In the genomic region with DNA sequence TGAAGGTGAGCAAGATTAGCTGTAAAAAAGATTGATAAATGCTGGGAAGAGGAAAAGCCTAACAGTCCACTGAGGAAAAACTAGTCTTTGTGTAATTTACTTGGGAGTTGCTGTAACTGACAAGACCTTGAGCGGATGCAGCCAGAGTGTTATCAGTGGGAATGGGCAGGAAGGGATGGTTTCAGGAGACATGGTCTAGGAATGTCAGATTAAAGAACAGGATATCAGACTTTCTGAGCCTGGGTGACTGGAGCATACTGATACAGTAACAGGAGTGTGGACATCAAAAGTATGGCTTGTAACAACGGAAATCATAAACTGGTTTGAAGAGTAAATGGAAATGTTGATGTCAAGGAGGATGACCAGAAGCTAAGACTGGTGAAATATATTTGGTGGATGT, we compare ENCODE assay signal across 28 mouse cellular contexts. TPM values are rescaled to one million over a fixed set of nuclear protein-coding genes. Genes with fewer than 3 reads are reported as not detected.
DNase-seq lines count a peak whose midpoint lies in the region; ATAC-seq and TF ChIP-seq lines count a peak whose summit lies in the region.
"Had no signal": no experiment of that assay in that cellular context is flagged by ENCODE, and none has a peak within 500 bp of the region (broad histone marks: within the 10 kb centered on the region; RNA-seq: fewer than 3 reads in every experiment).

No protein-coding gene starts in this region.

- H3K9me3 ChIP-seq in heart, embryonic 11.5 days (replicated peaks; ENCODE audit: control insufficient read depth, low read length), result no peaks in the 10 kb centered on the region
- no peaks in the 10 kb centered on the region for H3K9me3 ChIP-seq in heart, embryonic 10.5 days
- no peaks in the 10 kb centered on the region for H3K9me3 ChIP-seq in heart, embryonic 13.5 days
- no peaks in the 10 kb centered on the region for H3K9me3 ChIP-seq in kidney, embryonic 15.5 days (replicated peaks)
- H3K9me3 ChIP-seq: embryonic facial prominence, embryonic 13.5 days; embryonic facial prominence, embryonic 15.5 days; forebrain, embryonic 10.5 days; forebrain, embryonic 12.5 days; G1E had no signal

- H3K4me1 ChIP-seq in heart, embryonic 11.5 days (ENCODE audit: control insufficient read depth, insufficient read depth, low read length), result no peaks in the 10 kb centered on the region; the same call in 1 of the 2 replicates
- peaks cover 20% of the 10 kb centered on the region for H3K4me1 ChIP-seq in heart, embryonic 10.5 days
- H3K4me1 ChIP-seq in heart, embryonic 13.5 days, result peaks cover 11% of the 10 kb centered on the region
- no peaks in the 10 kb centered on the region for H3K4me1 ChIP-seq in kidney, adult 2 months (ENCODE audit: control insufficient read depth, insufficient read depth, low read length)
- H3K4me1 ChIP-seq in kidney, embryonic 15.5 days, result no peaks in the 10 kb centered on the region
- H3K4me1 ChIP-seq: embryonic facial prominence, embryonic 13.5 days; embryonic facial prominence, embryonic 15.5 days; forebrain, embryonic 10.5 days; forebrain, embryonic 12.5 days had no signal

- no peak overlapping the region for H3K4me2 ChIP-seq in heart, embryonic 11.5 days
- no peak overlapping the region for H3K4me2 ChIP-seq in heart, embryonic 13.5 days
- no peak overlapping the region for H3K4me2 ChIP-seq in kidney, embryonic 15.5 days
- H3K4me2 ChIP-seq: embryonic facial prominence, embryonic 13.5 days; embryonic facial prominence, embryonic 15.5 days; forebrain, embryonic 12.5 days had no signal

- H3K4me3 ChIP-seq in heart, embryonic 11.5 days (ENCODE audit: low read depth, low read length), result no peak overlapping the region
- no peak overlapping the region for H3K4me3 ChIP-seq in heart, embryonic 10.5 days
- H3K4me3 ChIP-seq in heart, embryonic 13.5 days, result no peak overlapping the region
- no peak overlapping the region for H3K4me3 ChIP-seq in kidney, adult 2 months (ENCODE audit: insufficient read depth, low read depth, low read length)
- H3K4me3 ChIP-seq in kidney, embryonic 15.5 days (replicated peaks), result no peak overlapping the region
- H3K4me3 ChIP-seq: embryonic facial prominence, embryonic 13.5 days; embryonic facial prominence, embryonic 15.5 days; erythroblast, embryonic 14.5 days; forebrain, embryonic 10.5 days; forebrain, embryonic 12.5 days had no signal

- 35% methylated on average over 2 of the region's 2 CpGs for WGBS in heart, embryonic 11.5 days (ENCODE audit: insufficient replicate concordance)
- 23% methylated on average over 2 of the region's 2 CpGs for WGBS in heart, embryonic 10.5 days
- WGBS in heart, embryonic 13.5 days, result 34% methylated on average over 2 of the region's 2 CpGs
- WGBS in kidney, adult 2 months, result 67% methylated on average over 2 of the region's 2 CpGs
- WGBS in kidney, embryonic 15.5 days, result 69% methylated on average over 2 of the region's 2 CpGs

- ATAC-seq in heart, embryonic 11.5 days (replicated peaks; ENCODE audit: insufficient number of reproducible peaks, low FRiP score, low TSS enrichment), result peak; percentile 71
- no peak for ATAC-seq in heart, embryonic 13.5 days (ENCODE audit: extremely low read depth, insufficient number of reproducible peaks, low FRiP score, low TSS enrichment)
- no peak for ATAC-seq in kidney, embryonic 15.5 days (replicated peaks; ENCODE audit: low FRiP score)
- ATAC-seq: activated CD4-positive, CD25-positive, alpha-beta regulatory T cell, adult 4 months; CD4-positive, CD25-positive, alpha-beta regulatory T cell, adult 4 months; forebrain, embryonic 14.5 days; Patski had no signal

- H3K9ac ChIP-seq in heart, embryonic 11.5 days (ENCODE audit: low read depth, low read length), result no peak overlapping the region
- no peak overlapping the region for H3K9ac ChIP-seq in heart, embryonic 13.5 days
- H3K9ac ChIP-seq in kidney, embryonic 15.5 days, result no peak overlapping the region
- H3K9ac ChIP-seq: embryonic facial prominence, embryonic 13.5 days; embryonic facial prominence, embryonic 15.5 days; forebrain, embryonic 12.5 days had no signal

- TF ChIP-seq POLR2A in kidney, adult 2 months (IDR thresholded peaks at IDR 0.05; ENCODE audit: low read depth, low read length), result no peak

- no peak for TF ChIP-seq CTCF in kidney, adult 2 months (conservative IDR thresholded peaks at IDR 0.05; ENCODE audit: insufficient read depth, insufficient read length, low read depth, low read length)

- no peak for DNase-seq in heart, embryonic 10.5 days (ENCODE audit: low spot score)
- DNase-seq in heart, adult 9 months (ENCODE audit: low spot score in 2 of 2), result no peak
- peak; percentile 3 for DNase-seq in kidney, adult 2 months
- DNase-seq in yolk sac, embryonic 10.5 days (ENCODE audit: low spot score), result peak; percentile 17
- DNase-seq: adrenal gland, adult 8-10 months; adrenal gland, postnatal 14 days; adrenal gland, postnatal 36 days; B cell, adult 2 months; cerebellum, adult 11-12 months; cerebellum, adult 2 months; cerebellum, adult 9-10 months; cerebellum, postnatal 10 days; cerebellum, postnatal 36 days; embryo, embryonic 11 days had no signal

- H3K27me3 ChIP-seq in heart, embryonic 11.5 days (ENCODE audit: control insufficient read depth, insufficient read depth, low read length), result no peaks in the 10 kb centered on the region
- no peaks in the 10 kb centered on the region for H3K27me3 ChIP-seq in heart, embryonic 10.5 days (ENCODE audit: insufficient read depth, poor library complexity, severe bottlenecking)
- H3K27me3 ChIP-seq in heart, embryonic 13.5 days (replicated peaks), result no peaks in the 10 kb centered on the region
- no peaks in the 10 kb centered on the region for H3K27me3 ChIP-seq in kidney, adult 2 months (replicated peaks; ENCODE audit: control insufficient read depth, insufficient read depth, low read length)
- no peaks in the 10 kb centered on the region for H3K27me3 ChIP-seq in kidney, embryonic 15.5 days
- H3K27me3 ChIP-seq: CH12.LX; embryonic facial prominence, embryonic 13.5 days; embryonic facial prominence, embryonic 15.5 days; forebrain, embryonic 12.5 days; Patski had no signal

- peak overlapping the region; percentile 11; the same call in 1 of the 2 replicates for H3K27ac ChIP-seq in heart, embryonic 11.5 days (ENCODE audit: low read depth, low read length)
- no peak overlapping the region for H3K27ac ChIP-seq in heart, embryonic 10.5 days
- 0 out of 2 replicates have a peak overlapping the region, but pooled peaks have one; percentile 17 for H3K27ac ChIP-seq in heart, embryonic 13.5 days (replicated peaks)
- H3K27ac ChIP-seq in kidney, adult 2 months (ENCODE audit: insufficient read depth, low read depth, low read length), result no peak overlapping the region
- no peak overlapping the region for H3K27ac ChIP-seq in kidney, embryonic 15.5 days
- H3K27ac ChIP-seq: embryonic facial prominence, embryonic 13.5 days; embryonic facial prominence, embryonic 15.5 days; forebrain, embryonic 10.5 days; forebrain, embryonic 12.5 days had no signal

- H3K36me3 ChIP-seq in heart, embryonic 11.5 days (ENCODE audit: control insufficient read depth, insufficient read depth, low read length), result no peaks in the 10 kb centered on the region
- no peaks in the 10 kb centered on the region for H3K36me3 ChIP-seq in heart, embryonic 10.5 days
- no peaks in the 10 kb centered on the region for H3K36me3 ChIP-seq in heart, embryonic 13.5 days
- no peaks in the 10 kb centered on the region for H3K36me3 ChIP-seq in kidney, adult 2 months (ENCODE audit: control insufficient read depth, insufficient read depth, low read length)
- no peaks in the 10 kb centered on the region for H3K36me3 ChIP-seq in kidney, embryonic 15.5 days
- H3K36me3 ChIP-seq: embryonic facial prominence, embryonic 13.5 days; embryonic facial prominence, embryonic 15.5 days; forebrain, embryonic 10.5 days; forebrain, embryonic 12.5 days; G1E had no signal

RNA-seq across cellular contexts. Expression of gene Hapln1, which starts 43.0 kb away (rescaled TPM):
- polyA plus RNA-seq in heart, embryonic 11.5 days (2014; fragmentation: Nextera tagmentation; extraction: Ambion mirVana), result 62.0 and 86.9 TPM in 2 replicates
- polyA plus RNA-seq in heart, embryonic 10.5 days (2016; fragmentation: Nextera tagmentation; extraction: Ambion mirVana), result 62.0 and 87.6 TPM in 2 replicates
- polyA plus RNA-seq in heart, embryonic 13.5 days (2015; fragmentation: Nextera tagmentation; extraction: Ambion mirVana), result 10.8 and 12.6 TPM in 2 replicates
- polyA plus RNA-seq in kidney, adult 2 months (2012; rRNA removed), result 0.18 and 0.33 TPM in 2 replicates
- 8.9 and 9.8 TPM in 2 replicates for polyA plus RNA-seq in kidney, embryonic 15.5 days (2015; fragmentation: Nextera tagmentation; extraction: Ambion mirVana)
- polyA plus RNA-seq: activated CD4-positive, CD25-positive, alpha-beta regulatory T cell, adult 4 months; CD4-positive, CD25-positive, alpha-beta regulatory T cell, adult 4 months; erythroblast, embryonic 14.5 days; G1E; Patski had no signal

Comparison
In these comparisons a context has a peak if more than half of its experiments do, and no peak if none do; other contexts are left out.
1. H3K27ac ChIP-seq: peak in heart, embryonic 11.5 days (single experiment) and heart, embryonic 13.5 days (single experiment); none in heart, embryonic 10.5 days (single experiment), kidney, adult 2 months (single experiment) and kidney, embryonic 15.5 days (single experiment).
2. DNase-seq: peak in kidney, adult 2 months (single experiment) and yolk sac, embryonic 10.5 days (single experiment); none in heart, embryonic 10.5 days (single experiment) and heart, adult 9 months (0 of 2).